Mouse (Mus musculus) ES-E14 (cell line): ENCODE data around the gene Agl.

Source experiments
- CHD2 ChIP-seq: IDR thresholded peaks from 2 replicates; pipeline ENCODE4 v1.6.1; 2014; ENCODE audit warnings: mild to moderate bottlenecking, low read depth, low read length, inconsistent platforms
- HCFC1 ChIP-seq: IDR thresholded peaks from 2 replicates; pipeline ENCODE4 v1.6.1; 2012; ENCODE audit warnings: low read length, inconsistent platforms, borderline replicate concordance; ENCODE audit not compliant: insufficient read depth
- ZNF384 ChIP-seq: IDR thresholded peaks from 2 replicates; pipeline ENCODE4 v1.6.1; 2012; ENCODE audit warnings: low read depth, low read length, inconsistent platforms

GRCm38 (mm10) chr3:116826471-116827215, 18.7 kb upstream of the Agl start:
- TF ChIP-seq HCFC1 = no peak
- no peak for TF ChIP-seq CHD2
- no peak for TF ChIP-seq ZNF384
